Mouse (Mus musculus) myocyte (in vitro differentiated cells): ENCODE data around the gene B4galt2. TPM values are rescaled to one million over a fixed set of nuclear protein-coding genes. Genes with fewer than 3 reads are reported as not detected.
A peak's percentile ranks its signal among the peaks of the same experiment; 100 is the strongest.

Experiments
- H3K27me3 ChIP-seq: one replicate; pipeline ENCODE4 v1.6.1; 2011; ENCODE audit not compliant: control insufficient read depth, insufficient read depth, insufficient read length
- H3K36me3 ChIP-seq: one replicate; pipeline ENCODE4 v1.6.1; 2011; ENCODE audit not compliant: control insufficient read depth, insufficient read depth
- H3K4me2 ChIP-seq: one replicate; pipeline ENCODE4 v1.6.1; 2011; ENCODE audit warnings: low read depth, control low read depth
- H3K4me3 ChIP-seq: one replicate; pipeline ENCODE4 v1.5.1; 2011; ENCODE audit warnings: mild to moderate bottlenecking, control low read depth, moderate library complexity
- H3K79me2 ChIP-seq: one replicate; pipeline ENCODE4 v1.6.1; 2011; ENCODE audit not compliant: control insufficient read depth, insufficient read depth
- H3ac ChIP-seq: one replicate; pipeline ENCODE4 v1.6.1; 2011; ENCODE audit not compliant: control insufficient read depth, insufficient read length
- CEBPB ChIP-seq: IDR thresholded peaks from 2 replicates; pipeline ENCODE4 v1.6.1; 2011; ENCODE audit warnings: mild to moderate bottlenecking, moderate library complexity; ENCODE audit not compliant: poor library complexity, insufficient read depth, severe bottlenecking
- E2F4 ChIP-seq: IDR thresholded peaks from one replicate; pipeline ENCODE4 v1.6.1; 2011; ENCODE audit warnings: mild to moderate bottlenecking, control low read depth, moderate library complexity; ENCODE audit not compliant: insufficient read depth
- MAX ChIP-seq: IDR thresholded peaks from one replicate; pipeline ENCODE4 v1.6.1; 2011; ENCODE audit warnings: low read depth, mild to moderate bottlenecking, control low read depth
- MYOD1 ChIP-seq, 3 experiments: IDR thresholded peaks; one replicate each; pipeline ENCODE4 v1.6.1; 2011; ENCODE audit warnings: control low read depth in 2 of 3, low read depth in 2 of 3, mild to moderate bottlenecking in 2 of 3, moderate library complexity in 1 of 3; ENCODE audit not compliant: insufficient read length in 2 of 3, control insufficient read depth in 1 of 3
- MYOG ChIP-seq, 3 experiments: IDR thresholded peaks; one replicate each; pipeline ENCODE4 v1.6.1; 2011; ENCODE audit warnings: control low read depth in 2 of 3, low read depth in 2 of 3, mild to moderate bottlenecking in 2 of 3; ENCODE audit not compliant: insufficient read length in 2 of 3, control insufficient read depth in 1 of 3, insufficient read depth in 1 of 3
- POLR2A ChIP-seq: IDR thresholded peaks from one replicate; pipeline ENCODE4 v1.6.1; 2011; ENCODE audit warnings: low read depth, mild to moderate bottlenecking, control low read depth, moderate library complexity; ENCODE audit not compliant: insufficient read length
- POLR2AphosphoS2 ChIP-seq: IDR thresholded peaks from one replicate; pipeline ENCODE4 v1.6.1; 2011; ENCODE audit warnings: low read depth, control low read depth; ENCODE audit not compliant: insufficient read length
- REST ChIP-seq: IDR thresholded peaks from one replicate; pipeline ENCODE4 v1.6.1; 2011; ENCODE audit warnings: mild to moderate bottlenecking, control low read depth, moderate library complexity; ENCODE audit not compliant: insufficient read depth, insufficient read length
- SRF ChIP-seq: IDR thresholded peaks from one replicate; pipeline ENCODE4 v1.6.1; 2011; ENCODE audit warnings: low read depth; ENCODE audit not compliant: control insufficient read depth, insufficient read length
- TCF12 ChIP-seq: IDR thresholded peaks from one replicate; pipeline ENCODE4 v1.6.1; 2011; ENCODE audit warnings: mild to moderate bottlenecking, control low read depth; ENCODE audit not compliant: poor library complexity, insufficient read depth, severe bottlenecking
- TCF3 ChIP-seq: IDR thresholded peaks from one replicate; pipeline ENCODE4 v1.6.1; 2011; ENCODE audit warnings: low read depth, control low read depth; ENCODE audit not compliant: insufficient read length
- USF1 ChIP-seq: IDR thresholded peaks from one replicate; pipeline ENCODE4 v1.6.1; 2011; ENCODE audit warnings: low read depth, mild to moderate bottlenecking, control low read depth, moderate library complexity
- polyA plus RNA-seq: library from polyadenylated mRNA; unstranded; fragments of >200 nt; fragmentation: generic; extraction: Trizol; gene quantifications from one replicate; pipeline ENCODE4 v1.2.1, GENCODE M21; 2012; ENCODE audit warnings: missing spikeins

Gene B4galt2
- polyA plus RNA-seq, 1 experiment, result 41.6 TPM

DNA sequence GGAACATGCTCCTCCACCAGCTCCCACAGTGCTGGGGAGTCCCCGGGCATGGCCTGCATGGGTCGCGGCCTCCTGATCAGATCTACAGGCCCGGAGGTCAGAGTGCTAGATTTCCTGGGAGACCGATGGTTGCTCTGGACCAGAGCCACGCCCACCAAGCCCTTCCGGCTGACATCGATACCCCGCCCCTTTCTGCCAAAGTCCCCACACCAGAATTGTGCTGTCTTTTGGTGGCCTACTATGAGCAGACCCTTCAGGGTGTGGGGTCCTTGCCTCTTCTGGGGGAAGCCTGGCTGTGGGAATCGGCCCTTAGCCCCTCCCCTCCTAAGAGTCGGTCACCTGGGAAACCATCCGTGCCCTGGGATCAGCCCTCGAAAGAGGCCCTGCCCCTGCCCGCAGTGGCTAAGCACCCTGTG, 10.8 kb downstream of the B4galt2 start, which contains the start of gene Ccdc24:
Ccdc24 (minus strand) TSS at position 87 of the 416 bp plus-strand sequence.
- H3K36me3 ChIP-seq, result peaks cover 12% of the 10 kb centered on the region
- H3K4me3 ChIP-seq, result no peak within 1 kb of the TSS
- H3K27me3 ChIP-seq, result no peaks in the 10 kb centered on the region

DNA sequence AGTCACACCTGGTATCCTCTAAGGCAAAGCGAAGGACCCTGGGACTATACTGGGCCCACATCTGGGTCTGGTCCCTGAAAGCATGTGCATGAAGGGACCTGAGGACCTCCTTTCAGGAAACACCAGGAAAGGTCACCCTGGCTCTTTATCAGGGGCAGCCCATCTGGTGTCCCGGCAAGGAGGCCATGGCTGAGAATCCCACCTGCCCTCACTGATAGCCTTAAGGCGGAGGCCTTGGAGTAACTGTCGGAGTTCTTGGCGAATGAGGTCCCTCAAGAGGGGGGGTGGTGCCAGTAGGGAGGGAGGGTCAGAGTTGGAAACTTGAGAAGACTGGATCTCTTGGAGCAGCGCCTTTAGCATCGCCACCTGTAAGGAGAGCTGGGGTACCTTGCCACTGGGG, 11.5 kb downstream of the B4galt2 start:
- H3K4me3 ChIP-seq, result no peak overlapping the region
- peaks cover 16% of the 10 kb centered on the region for H3K36me3 ChIP-seq
- no peaks in the 10 kb centered on the region for H3K79me2 ChIP-seq
- no peak overlapping the region for H3K4me2 ChIP-seq
- H3K27me3 ChIP-seq, result no peaks in the 10 kb centered on the region
- TF ChIP-seq CEBPB, result no peak
- TF ChIP-seq POLR2AphosphoS2, result peak; percentile 11
- no peak overlapping the region for H3ac ChIP-seq

More for the DNA sequence above, 10.8 kb downstream of the B4galt2 start, which contains the start of gene Ccdc24:
- Histone ChIP-seq H3K4me2 (no peak within 1 kb of the TSS), H3K79me2 (no peaks in the 10 kb centered on the region), H3ac (no peak within 1 kb of the TSS)
- TF ChIP-seq SRF, result no peak
- peak; percentile 67 for TF ChIP-seq POLR2AphosphoS2

DNA sequence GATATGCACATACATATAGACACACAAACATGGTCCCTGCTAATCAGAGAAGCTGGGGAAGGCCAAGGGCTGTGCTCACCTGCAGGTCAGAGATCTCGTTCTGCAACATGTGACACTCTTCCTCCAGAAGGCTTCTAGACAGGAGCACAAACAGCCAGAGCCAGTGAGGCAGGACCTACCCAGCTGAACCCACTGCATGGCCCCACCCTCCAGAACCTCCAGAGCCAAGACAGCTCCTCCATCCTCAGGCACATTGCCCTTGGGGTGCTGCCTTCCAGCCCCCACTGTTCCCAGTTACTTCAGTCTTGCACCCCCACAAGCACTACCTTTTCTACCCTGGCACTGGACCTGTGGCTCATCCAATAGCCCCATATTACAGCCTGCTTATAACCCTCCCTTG, 12.8 kb downstream of the B4galt2 start:
- Histone ChIP-seq H3K27me3 (no peaks in the 10 kb centered on the region), H3K4me3 (no peak overlapping the region), H3K79me2 (no peaks in the 10 kb centered on the region), H3K36me3 (peaks cover 17% of the 10 kb centered on the region), H3ac (no peak overlapping the region), H3K4me2 (no peak overlapping the region)
- TF ChIP-seq TCF12 (no peak), POLR2A (peak; percentile 29), REST (no peak), USF1 (no peak), POLR2AphosphoS2 (peak; percentile 87), MYOD1 (IDR thresholded peaks at IDR 0.05; ENCODE audit: control insufficient read depth in 1 of 3, insufficient read length in 2 of 3, low read depth in 2 of 3) (no peak), TCF3 (no peak), E2F4 (no peak)

DNA sequence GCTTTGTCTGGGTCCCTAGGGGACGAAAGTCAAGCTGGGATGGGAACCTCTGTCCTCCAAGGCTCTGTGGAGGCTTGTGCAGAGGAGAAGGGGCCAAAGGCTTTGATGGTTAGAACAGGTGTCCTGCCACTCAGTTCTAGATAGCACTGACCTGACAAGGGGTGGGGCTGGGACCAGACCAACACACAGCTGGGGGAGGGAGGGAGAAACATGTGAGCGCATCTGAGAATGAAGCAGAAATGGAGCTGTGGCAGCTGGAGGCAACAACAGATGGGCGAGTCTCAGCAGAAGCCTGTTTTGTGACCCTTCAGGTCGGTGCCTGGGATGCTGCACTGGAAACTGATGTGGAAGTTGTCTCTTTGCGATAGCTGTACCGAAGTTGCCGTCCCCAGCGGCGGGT, 14.0 kb downstream of the B4galt2 start:
- TF ChIP-seq CEBPB, result no peak
- no peak for TF ChIP-seq SRF
- peak; percentile 57 to 82 (median 60) for TF ChIP-seq MYOG (IDR thresholded peaks at IDR 0.05; ENCODE audit: control insufficient read depth in 1 of 3, insufficient read depth in 1 of 3, insufficient read length in 2 of 3, low read depth in 2 of 3)
- no peak for TF ChIP-seq USF1
- TF ChIP-seq POLR2AphosphoS2, result no peak
- TF ChIP-seq REST, result no peak
- TF ChIP-seq TCF3, result no peak
- TF ChIP-seq MAX, result no peak
- no peak for TF ChIP-seq TCF12
- TF ChIP-seq MYOD1 (IDR thresholded peaks at IDR 0.05; ENCODE audit: control insufficient read depth in 1 of 3, insufficient read length in 2 of 3, low read depth in 2 of 3), result peak in 2 of 3 experiments; percentile 67 to 87
- TF ChIP-seq POLR2A, result no peak
- Histone ChIP-seq H3ac (no peak overlapping the region), H3K27me3 (no peaks in the 10 kb centered on the region), H3K36me3 (peaks cover 20% of the 10 kb centered on the region), H3K4me3 (no peak overlapping the region), H3K79me2 (no peaks in the 10 kb centered on the region), H3K4me2 (no peak overlapping the region)

DNA sequence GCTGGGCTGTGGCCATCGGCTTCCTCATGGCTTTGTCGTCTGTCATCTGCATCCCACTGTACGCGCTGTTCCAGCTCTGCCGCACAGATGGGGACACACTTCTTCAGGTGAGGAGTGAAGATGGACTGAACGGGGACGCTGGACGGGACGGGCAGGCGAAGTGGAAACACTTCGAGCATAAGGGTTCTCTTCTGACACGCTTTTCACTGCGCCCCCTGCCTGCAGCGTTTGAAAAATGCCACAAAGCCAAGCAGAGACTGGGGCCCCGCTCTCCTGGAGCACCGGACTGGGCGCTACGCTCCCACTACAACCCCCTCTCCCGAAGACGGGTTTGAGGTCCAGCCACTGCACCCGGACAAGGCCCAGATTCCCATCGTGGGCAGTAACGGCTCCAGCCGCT, 15.5 kb downstream of the B4galt2 start:
- Histone ChIP-seq H3ac (no peak overlapping the region), H3K36me3 (peaks cover 20% of the 10 kb centered on the region), H3K4me3 (no peak overlapping the region), H3K79me2 (no peaks in the 10 kb centered on the region), H3K4me2 (no peak overlapping the region), H3K27me3 (no peaks in the 10 kb centered on the region)
- TF ChIP-seq TCF12 (no peak), POLR2A (no peak), POLR2AphosphoS2 (peak; percentile 24)

DNA sequence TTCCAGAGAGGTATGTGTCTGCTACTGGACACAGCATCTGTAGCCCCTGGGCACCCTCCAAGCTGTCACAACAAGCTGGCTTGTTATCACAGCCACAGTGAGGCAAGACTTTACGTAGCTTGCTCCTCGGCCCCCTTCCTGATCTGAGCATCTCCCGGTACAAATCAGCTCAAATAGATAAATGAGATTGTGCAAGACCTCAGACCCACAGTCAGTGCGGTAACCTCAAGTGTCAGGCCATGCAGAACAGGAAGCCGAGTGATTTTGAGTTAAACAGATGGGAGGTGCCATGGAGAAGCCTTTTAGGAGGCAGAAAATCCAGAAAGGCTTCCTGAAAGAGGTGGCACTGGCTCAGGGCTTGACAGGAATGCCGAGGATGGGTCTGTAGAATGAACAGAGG, 16.3 kb downstream of the B4galt2 start:
- no peak for TF ChIP-seq CEBPB
- TF ChIP-seq MAX, result no peak
- TF ChIP-seq POLR2AphosphoS2, result no peak
- no peak for TF ChIP-seq REST
- TF ChIP-seq SRF, result no peak
- TF ChIP-seq POLR2A, result no peak
- TF ChIP-seq MYOD1 (IDR thresholded peaks at IDR 0.05; ENCODE audit: control insufficient read depth in 1 of 3, insufficient read length in 2 of 3, low read depth in 2 of 3), result no peak
- TF ChIP-seq MYOG (IDR thresholded peaks at IDR 0.05; ENCODE audit: control insufficient read depth in 1 of 3, insufficient read depth in 1 of 3, insufficient read length in 2 of 3, low read depth in 2 of 3), result no peak
- TF ChIP-seq USF1, result no peak
- Histone ChIP-seq H3K4me3 (no peak overlapping the region), H3K27me3 (no peaks in the 10 kb centered on the region), H3K79me2 (no peaks in the 10 kb centered on the region), H3ac (no peak overlapping the region), H3K4me2 (no peak overlapping the region), H3K36me3 (peaks cover 21% of the 10 kb centered on the region)
